Mouse (Mus musculus) midbrain, embryonic 16.5 days (tissue): ENCODE measurements around the gene Ddost. TPM values are rescaled to one million over a fixed set of nuclear protein-coding genes. Genes with fewer than 3 reads are reported as not detected.

Experiments used
- microRNA-seq: library from miRNA; unstranded; fragments of <30 nt; microRNA quantifications from one replicate; pipeline ENCODE4, GENCODE M21; 2017
- polyA plus RNA-seq: library from polyadenylated mRNA; unstranded; fragments of >200 nt; fragmentation: Nextera tagmentation; extraction: Ambion mirVana; gene quantifications from 2 replicates; pipeline ENCODE4 v1.2.1, GENCODE M21; 2015

The Ddost gene
- polyA plus RNA-seq, 1 experiment from 2014 or later, result 208 TPM

Small RNA genes lying within 50 kb of the gene (microRNA-seq; reads per million reads assigned to microRNA genes)
- not detected for gene Gm27646
- 4.3 reads per million, percentile 21 among the genes with 10 or more reads in this experiment for gene Mir7019

Other genes starting within 250 kb of the Ddost start
- gene Hp1bp3, start 88.4 kb upstream of the Ddost start, polyA plus RNA-seq, result 199 and 209 TPM in 2 replicates
- gene Sh2d5, start 54.3 kb upstream of the Ddost start, polyA plus RNA-seq, result 16.7 and 20.3 TPM in 2 replicates
- gene Kif17, start 54.3 kb upstream of the Ddost start, polyA plus RNA-seq, result 3.4 and 4.0 TPM in 2 replicates
- gene Pink1, start 21.6 kb downstream of the Ddost start, polyA plus RNA-seq, result 95.4 and 103 TPM in 2 replicates
- gene Cda, start 63.3 kb downstream of the Ddost start, polyA plus RNA-seq, result 4.4 and 4.8 TPM in 2 replicates
- 11.5 and 15.9 TPM in 2 replicates for gene Fam43b, start 91.8 kb downstream of the Ddost start, polyA plus RNA-seq
- gene Mul1, start 129.9 kb downstream of the Ddost start, polyA plus RNA-seq, result 18.3 and 20.1 TPM in 2 replicates
- gene Camk2n1, start 149.6 kb downstream of the Ddost start, polyA plus RNA-seq, result 18.2 and 18.7 TPM in 2 replicates